Mouse (Mus musculus) T-cell, adult 2 months (primary cell): ENCODE data around the gene Gm12790.
"Not testable (repeated sequence)": the region's sequence is repeated elsewhere in the genome, so short reads cannot be mapped to it uniquely, and the experiment has no call there.

Source experiments
- DNase-seq: peaks from one replicate; pipeline ENCODE4 v3.0.0; 2022; ENCODE audit warnings: low spot score

Gene Gm12790

DNA sequence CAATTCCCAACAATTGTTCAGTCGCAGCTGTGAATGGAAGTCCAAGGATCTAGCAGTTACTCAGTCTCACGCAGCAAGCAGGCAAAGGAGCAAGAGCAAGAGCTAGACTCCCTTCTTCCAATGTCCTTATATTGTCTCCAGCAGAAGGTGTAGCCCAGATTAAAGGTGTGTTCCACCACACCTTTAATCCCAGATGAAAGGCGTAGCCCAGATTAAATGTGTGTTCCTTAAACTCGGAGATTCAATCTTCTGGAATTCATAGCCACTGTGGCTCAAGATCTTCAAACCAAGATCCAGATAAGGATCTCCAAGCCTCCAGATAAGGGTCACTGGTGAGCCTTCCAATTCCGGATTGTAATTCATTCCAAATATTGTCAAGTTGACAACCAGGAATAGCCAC is at the start of gene Gm12790:
TSS of gene Gm12790 (minus strand) at position 101 of the 400 bp plus-strand sequence.
- DNase-seq: not testable (repeated sequence)

GRCm38 (mm10) chr4:102026619-102027018 is 45.8 kb upstream of the Gm12790 start:
- DNase-seq: no peak

- peak; percentile 7 for DNase-seq
Observed at GRCm38 (mm10) chr4:101998267-101998922, 17.5 kb upstream of the Gm12790 start.

DNA sequence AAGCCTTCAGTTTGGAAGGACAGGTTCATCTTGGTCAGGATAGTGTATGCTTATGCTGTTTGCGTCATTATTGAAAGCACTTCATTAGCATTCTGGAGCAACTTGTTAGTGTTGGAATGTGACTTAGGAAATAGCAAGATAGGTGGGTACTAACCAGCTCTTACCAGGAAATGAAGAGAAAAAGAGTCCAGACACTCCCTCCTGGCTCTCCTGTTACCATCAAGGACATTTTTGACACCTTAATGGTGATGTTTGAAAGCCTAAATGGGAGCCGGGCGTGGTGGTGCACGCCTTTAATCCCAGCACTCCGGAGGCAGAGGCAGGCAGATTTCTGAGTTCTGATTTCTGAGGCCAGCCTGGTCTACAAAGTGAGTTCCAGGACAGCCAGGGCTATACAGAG is 16.6 kb upstream of the Gm12790 start:
- DNase-seq: no peak

GRCm38 (mm10) chr4:101986326-101986725 is 5.5 kb upstream of the Gm12790 start, which contains the start of gene Gm12789:
Gene Gm12789 (plus strand): TSS chr4:101986626.
- not testable (repeated sequence) for DNase-seq

- DNase-seq: no peak
Observed at GRCm38 (mm10) chr4:101985678-101986077, 4.8 kb upstream of the Gm12790 start.

DNA sequence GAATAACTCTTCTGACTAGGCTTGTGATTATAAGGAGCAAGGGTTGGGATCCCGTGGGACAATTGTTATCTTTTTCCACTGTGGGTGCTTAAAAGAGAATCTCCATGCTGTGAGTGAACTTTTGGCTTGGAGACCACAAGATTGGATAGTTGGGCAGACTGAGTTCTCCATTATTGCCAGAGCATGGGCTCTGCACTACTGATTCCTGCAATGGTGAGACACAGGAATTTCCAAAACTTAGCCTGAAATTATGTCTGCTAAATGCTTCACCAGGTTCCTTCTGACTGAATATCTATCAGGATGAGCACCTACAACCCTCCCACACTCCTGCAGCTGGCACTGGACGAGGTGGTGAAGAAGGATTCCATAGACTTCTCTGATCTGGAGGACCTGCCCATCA is 40.7 kb downstream of the Gm12790 start, which contains the start of gene Gm12794:
TSS of gene Gm12794 (plus strand) at position 301 of the 400 bp plus-strand sequence.
- not testable (repeated sequence) for DNase-seq
